Comparison of ENCODE assay signal across 9 mouse cellular contexts in the genomic region with DNA sequence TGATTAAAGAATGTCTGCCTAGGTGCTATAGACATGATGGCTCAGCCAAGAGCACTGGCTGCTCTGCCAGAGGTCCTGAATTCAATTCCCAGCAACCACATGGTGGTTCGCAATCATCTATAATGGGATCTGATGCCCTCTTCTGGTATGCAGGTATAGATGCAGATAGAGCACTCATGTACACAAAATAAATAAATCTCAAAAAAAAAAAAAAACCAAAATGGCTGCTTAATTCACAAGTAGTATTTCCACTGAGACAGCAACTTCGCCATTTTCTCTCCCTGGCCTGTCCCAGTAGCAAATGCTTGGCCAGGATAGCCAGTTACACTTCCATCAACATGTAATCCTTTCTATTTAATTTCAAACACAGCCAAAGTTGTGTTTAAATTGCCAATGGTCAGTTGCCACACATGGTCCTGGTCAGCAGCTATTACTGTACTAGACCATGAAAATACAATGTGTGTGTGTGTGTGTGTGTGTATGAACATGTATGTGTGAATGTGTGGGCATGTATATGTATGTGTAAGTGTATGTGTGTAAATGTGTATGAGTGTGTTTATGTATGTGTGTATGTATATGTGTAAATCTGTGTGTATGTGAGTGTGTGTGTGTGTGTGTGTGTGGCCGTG. TPM values are rescaled to one million over a fixed set of nuclear protein-coding genes. Genes with fewer than 3 reads are reported as not detected.
DNase-seq lines count a peak whose midpoint lies in the region; ATAC-seq and TF ChIP-seq lines count a peak whose summit lies in the region.
"Had no signal": no experiment of that assay in that cellular context is flagged by ENCODE, and none has a peak within 500 bp of the region (broad histone marks: within the 10 kb centered on the region; RNA-seq: fewer than 3 reads in every experiment).

No protein-coding gene starts in this region.

- WGBS in heart, embryonic 14.5 days: 75% methylated on average over 3 of the region's 3 CpGs
- WGBS in hindbrain, embryonic 12.5 days: 83% methylated on average over 3 of the region's 3 CpGs
- 73% methylated on average over 3 of the region's 3 CpGs for WGBS in midbrain, embryonic 12.5 days

- H3K4me1 ChIP-seq in heart, embryonic 14.5 days (ENCODE audit: control insufficient read depth in 2 of 2, insufficient read depth in 2 of 2, low read length in 2 of 2): peaks cover 2 to 5% of the 10 kb centered on the region in 2 experiments; a peak in 1 of 4 replicates
- H3K4me1 ChIP-seq in G1E (ENCODE audit: insufficient read depth, low read depth, low read length): peaks cover 15% of the 10 kb centered on the region
- no peaks in the 10 kb centered on the region for H3K4me1 ChIP-seq in hindbrain, embryonic 12.5 days
- peaks cover 9% of the 10 kb centered on the region for H3K4me1 ChIP-seq in midbrain, embryonic 12.5 days

- DNase-seq in heart, postnatal 36 days: no peak
- no peak for DNase-seq in G1E (ENCODE audit: low spot score)
- DNase-seq in ovary, postnatal 14 days (ENCODE audit: low spot score): no peak
- no peak for DNase-seq in right cerebral cortex, adult 18-20 months
- DNase-seq: kidney, adult 11 months had no signal

- no peak for TF ChIP-seq CTCF in G1E (IDR thresholded peaks at IDR 0.05; ENCODE audit: low read depth, low read length)

- peak overlapping the region; percentile 86 to 90; a peak in 3 of 4 replicates for H3K27ac ChIP-seq in heart, embryonic 14.5 days (replicated peaks in 1 of 2; ENCODE audit: control insufficient read depth in 1 of 2, insufficient read depth in 1 of 2, low read depth in 2 of 2, low read length in 2 of 2)
- H3K27ac ChIP-seq in hindbrain, embryonic 12.5 days: no peak overlapping the region
- no peak overlapping the region for H3K27ac ChIP-seq in midbrain, embryonic 12.5 days (replicated peaks)

- intact Hi-C loops in heart, postnatal 36 days (cut with DNase I): loop anchor here (5.0 kb wide), 2 partner anchors 95 to 310 kb away; no protein-coding TSS in a partner anchor

- H3K4me3 ChIP-seq in heart, embryonic 14.5 days (ENCODE audit: control insufficient read depth in 1 of 2, insufficient read depth in 1 of 2, low read depth in 1 of 2, low read length in 2 of 2): peak overlapping the region; percentile 60 to 89
- H3K4me3 ChIP-seq in G1E (ENCODE audit: low read depth, low read length): peak overlapping the region; percentile 85
- peak overlapping the region; percentile 66 for H3K4me3 ChIP-seq in hindbrain, embryonic 12.5 days
- H3K4me3 ChIP-seq in midbrain, embryonic 12.5 days: peak overlapping the region; percentile 76

- H3K4me2 ChIP-seq in heart, embryonic 14.5 days (ENCODE audit: low read length): peak overlapping the region; percentile 80
- H3K4me2 ChIP-seq in hindbrain, embryonic 12.5 days (replicated peaks): peak overlapping the region; percentile 79
- peak overlapping the region; percentile 84 for H3K4me2 ChIP-seq in midbrain, embryonic 12.5 days (replicated peaks)

- H3K27me3 ChIP-seq in heart, embryonic 14.5 days (ENCODE audit: control insufficient read depth, insufficient read depth, low read length): no peaks in the 10 kb centered on the region
- no peaks in the 10 kb centered on the region for H3K27me3 ChIP-seq in G1E (ENCODE audit: insufficient read depth, low read length)
- H3K27me3 ChIP-seq in hindbrain, embryonic 12.5 days: no peaks in the 10 kb centered on the region
- 0 out of 2 replicates have a peak, but pooled peaks cover 6% of the 10 kb centered on the region for H3K27me3 ChIP-seq in midbrain, embryonic 12.5 days

- H3K9ac ChIP-seq in heart, embryonic 14.5 days (ENCODE audit: low read length): peak overlapping the region; percentile 82
- H3K9ac ChIP-seq in hindbrain, embryonic 12.5 days: no peak overlapping the region; the same call in 1 of the 2 replicates
- no peak overlapping the region for H3K9ac ChIP-seq in midbrain, embryonic 12.5 days (replicated peaks)

- no peaks in the 10 kb centered on the region for H3K9me3 ChIP-seq in heart, embryonic 14.5 days (ENCODE audit: control insufficient read depth, low read length)
- H3K9me3 ChIP-seq in G1E (replicated peaks): no peaks in the 10 kb centered on the region
- no peaks in the 10 kb centered on the region for H3K9me3 ChIP-seq in hindbrain, embryonic 12.5 days (replicated peaks)
- H3K9me3 ChIP-seq in midbrain, embryonic 12.5 days: no peaks in the 10 kb centered on the region

- H3K36me3 ChIP-seq in heart, embryonic 14.5 days (ENCODE audit: control insufficient read depth, insufficient read depth, low read length): peaks cover 18% of the 10 kb centered on the region; the same call in 1 of the 2 replicates
- peaks cover 45% of the 10 kb centered on the region for H3K36me3 ChIP-seq in G1E (replicated peaks)
- H3K36me3 ChIP-seq in hindbrain, embryonic 12.5 days: no peaks in the 10 kb centered on the region
- H3K36me3 ChIP-seq in midbrain, embryonic 12.5 days: 0 out of 2 replicates have a peak, but pooled peaks cover 1% of the 10 kb centered on the region

- no peak for ATAC-seq in heart, embryonic 14.5 days (ENCODE audit: insufficient number of reproducible peaks, insufficient read depth, low FRiP score, low read depth)
- ATAC-seq in G1E (ENCODE audit: extremely low read depth, insufficient number of reproducible peaks, low FRiP score, poor library complexity, severe bottlenecking): no peak
- ATAC-seq in hindbrain, embryonic 12.5 days (ENCODE audit: low FRiP score): no peak
- no peak for ATAC-seq in midbrain, embryonic 12.5 days (ENCODE audit: low FRiP score, low read depth)
- no peak for ATAC-seq in frontal cortex, adult (ENCODE audit: low TSS enrichment)

RNA-seq across cellular contexts. Expression of gene Helb, which starts 1.0 kb away (rescaled TPM):
- polyA plus RNA-seq in heart, embryonic 14.5 days (2014; fragmentation: Nextera tagmentation; extraction: Ambion mirVana): 6.0 and 8.1 TPM in 2 replicates
- 10 to 100 TPM; 10.6 to 14.7 TPM for total RNA-seq in heart, postnatal 36 days (2021)
- 44.8 and 58.5 TPM in 2 replicates for total RNA-seq in G1E (2014; fragmentation: Nextera tagmentation)
- total RNA-seq in G1E (2017): 47.7 and 51.0 TPM in 2 replicates
- 10.6 and 16.4 TPM in 2 replicates for polyA plus RNA-seq in G1E (2012)
- 4.2 and 4.9 TPM in 2 replicates for polyA plus RNA-seq in hindbrain, embryonic 12.5 days (2016; fragmentation: Nextera tagmentation; extraction: Ambion mirVana)
- polyA plus RNA-seq in midbrain, embryonic 12.5 days (2016; fragmentation: Nextera tagmentation; extraction: Ambion mirVana): 5.0 and 5.3 TPM in 2 replicates

Comparison
In these comparisons a context has a peak if more than half of its experiments do, and no peak if none do; other contexts are left out.
1. H3K27ac ChIP-seq: peak in heart, embryonic 14.5 days (2 of 2); none in hindbrain, embryonic 12.5 days (single experiment) and midbrain, embryonic 12.5 days (single experiment).
2. Peak in every context shown above with its lines, with median percentiles within 50 percentile points of each other: H3K4me2 ChIP-seq and H3K4me3 ChIP-seq.